Mouse (Mus musculus) MEL (cell line): Measurements from ENCODE around the gene Wdr60.

Source experiments
- BHLHE40 ChIP-seq: IDR thresholded peaks from 2 replicates; pipeline ENCODE4 v1.6.1; 2012; ENCODE audit warnings: low read depth, mild to moderate bottlenecking, inconsistent platforms, low read length, improper control_type of control experiment, borderline replicate concordance
- CHD2 ChIP-seq: IDR thresholded peaks from 2 replicates; pipeline ENCODE4 v1.6.1; 2011; ENCODE audit warnings: low read length, improper control_type of control experiment
- CTCF ChIP-seq, 3 experiments: IDR thresholded peaks in 2 of 3; conservative IDR thresholded peaks in 1 of 3; 2 replicates each; pipeline ENCODE4 v1.5.1; 2011 to 2012; ENCODE audit warnings: low read length in 3 of 3, low read depth in 2 of 3, mild to moderate bottlenecking in 2 of 3, improper control_type of control experiment in 1 of 3, inconsistent platforms in 1 of 3, mixed read lengths in 1 of 3, moderate library complexity in 1 of 3; ENCODE audit not compliant: control insufficient read depth in 1 of 3, insufficient read depth in 1 of 3, poor library complexity in 1 of 3, severe bottlenecking in 1 of 3
- EP300 ChIP-seq, 2 experiments: IDR thresholded peaks; 2 replicates each; pipeline ENCODE4 v1.6.1; 2011; ENCODE audit warnings: improper control_type of control experiment in 2 of 2, low read length in 2 of 2, low read depth in 1 of 2, mild to moderate bottlenecking in 1 of 2
- GABPA ChIP-seq: IDR thresholded peaks from 2 replicates; pipeline ENCODE4 v1.6.1; 2012; ENCODE audit warnings: low read depth, mild to moderate bottlenecking, inconsistent platforms, low read length, improper control_type of control experiment, moderate library complexity
- MAX ChIP-seq: IDR thresholded peaks from 2 replicates; pipeline ENCODE4 v1.6.1; 2011; ENCODE audit warnings: low read length, improper control_type of control experiment
- NRF1 ChIP-seq: IDR thresholded peaks from 2 replicates; pipeline ENCODE4 v1.6.1; 2014; ENCODE audit warnings: low read depth, mild to moderate bottlenecking, inconsistent platforms, low read length, improper control_type of control experiment, moderate library complexity; ENCODE audit not compliant: poor library complexity, insufficient read depth, severe bottlenecking
- POLR2A ChIP-seq, 2 experiments: IDR thresholded peaks; 2 replicates each; pipeline ENCODE4 v1.6.1; 2011 to 2012; ENCODE audit warnings: low read length in 2 of 2, mild to moderate bottlenecking in 2 of 2, control low read depth in 1 of 2, improper control_type of control experiment in 1 of 2, low read depth in 1 of 2, moderate library complexity in 1 of 2; ENCODE audit not compliant: control insufficient read depth in 1 of 2, insufficient read depth in 1 of 2, poor library complexity in 1 of 2
- RCOR1 ChIP-seq: IDR thresholded peaks from 2 replicates; pipeline ENCODE4 v1.6.1; 2012; ENCODE audit warnings: low read depth, mild to moderate bottlenecking, inconsistent platforms, low read length, improper control_type of control experiment
- TBP ChIP-seq: IDR thresholded peaks from 2 replicates; pipeline ENCODE4 v1.8.0; 2011; ENCODE audit warnings: low read depth, low read length, improper control_type of control experiment
- USF1 ChIP-seq: IDR thresholded peaks from 2 replicates; pipeline ENCODE4 v1.6.1; 2014; ENCODE audit warnings: low read depth, mild to moderate bottlenecking, inconsistent platforms, low read length, improper control_type of control experiment, moderate library complexity
- ZC3H11A ChIP-seq: IDR thresholded peaks from 2 replicates; pipeline ENCODE4 v1.6.1; 2012; ENCODE audit warnings: low read depth, mild to moderate bottlenecking, inconsistent platforms, low read length, improper control_type of control experiment

GRCm38 (mm10) chr12:116273733-116274132 is 10.9 kb upstream of the Wdr60 start:
- TF ChIP-seq TBP (no peak), MAX (no peak), POLR2A (IDR thresholded peaks at IDR 0.05; ENCODE audit: control insufficient read depth in 1 of 2, insufficient read depth in 1 of 2, low read depth in 1 of 2, low read length in 2 of 2, poor library complexity in 1 of 2) (no peak), CTCF (IDR thresholded peaks at IDR 0.05 in 2 of 3, conservative IDR thresholded peaks at IDR 0.05 in 1 of 3; ENCODE audit: control insufficient read depth in 1 of 3, insufficient read depth in 1 of 3, low read depth in 2 of 3, low read length in 3 of 3, poor library complexity in 1 of 3, severe bottlenecking in 1 of 3) (no peak), CHD2 (no peak), ZC3H11A (no peak), NRF1 (no peak), GABPA (no peak), RCOR1 (no peak), BHLHE40 (no peak), USF1 (no peak), EP300 (IDR thresholded peaks at IDR 0.05; ENCODE audit: low read depth in 1 of 2, low read length in 2 of 2) (no peak)
